Comparison of ENCODE assay signal across 8 mouse cellular contexts in the genomic region with DNA sequence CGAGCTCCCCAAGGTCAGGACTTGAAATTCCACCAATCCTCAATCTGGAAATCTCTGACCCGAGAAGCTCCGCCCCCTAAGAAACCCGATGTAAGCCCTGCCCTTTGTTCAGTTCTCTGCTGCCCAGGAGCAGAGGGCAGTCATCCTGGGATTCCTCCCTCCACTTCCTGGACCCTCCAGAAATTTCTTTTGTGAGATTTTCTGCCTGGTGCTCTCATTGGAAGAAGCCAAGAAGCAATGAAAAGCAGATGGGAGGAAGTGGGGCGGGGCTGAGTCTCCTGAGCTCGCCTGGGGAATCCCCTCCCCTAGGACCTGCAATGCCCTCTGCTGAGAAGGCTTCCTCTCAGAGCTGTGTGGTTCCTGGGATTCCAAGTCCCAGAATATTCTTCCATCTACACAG. TPM values are rescaled to one million over a fixed set of nuclear protein-coding genes. Genes with fewer than 3 reads are reported as not detected.
A peak's percentile ranks its signal among the peaks of the same experiment; 100 is the strongest.
DNase-seq lines count a peak whose midpoint lies in the region.

No protein-coding gene starts in this region.

- peak; percentile 25 for DNase-seq in ovary, postnatal 14 days (ENCODE audit: low spot score)
- no peak for DNase-seq in ovary, adult 18-20 months (ENCODE audit: low spot score)
- peak; percentile 60 for DNase-seq in embryo, embryonic 9.5 days (ENCODE audit: extremely low spot score)
- DNase-seq in induced T-regulatory cell, adult 2 months (ENCODE audit: low read depth): peak; percentile 84
- peak; percentile 64 for DNase-seq in lung, postnatal 10 days
- peak; percentile 40 for DNase-seq in thymus, postnatal 0 days (ENCODE audit: low spot score)
- no peak for DNase-seq in frontal cortex, postnatal 10 days (ENCODE audit: low spot score in 2 of 2)
- DNase-seq in layer of hippocampus, adult 8-10 months (ENCODE audit: low spot score in 2 of 2): no peak

RNA-seq across cellular contexts. Expression of a gene that starts 2.9 kb away (rescaled TPM):
- 2.4 and 3.2 TPM in 2 replicates for polyA plus RNA-seq in thymus, postnatal 0 days (2015; fragmentation: Nextera tagmentation; extraction: Ambion mirVana)
- 1 to 10 TPM; 2.3 to 5.1 (median 3.3) TPM for total RNA-seq in layer of hippocampus, adult 8-10 months (2022)

RNA-seq across cellular contexts. Expression of a gene that starts 13.0 kb away (rescaled TPM):
- 3.8 TPM in 2 replicates for polyA plus RNA-seq in thymus, postnatal 0 days (2015; fragmentation: Nextera tagmentation; extraction: Ambion mirVana)
- total RNA-seq in layer of hippocampus, adult 8-10 months (2022): 1,000 to 10,000 TPM in 3 of 4 experiments, 100 to 1,000 TPM in 1; 993 to 1,113 (median 1,027) TPM

RNA-seq across cellular contexts. Expression of a gene that starts 26.0 kb away (rescaled TPM):
- polyA plus RNA-seq in thymus, postnatal 0 days (2015; fragmentation: Nextera tagmentation; extraction: Ambion mirVana): 8.9 and 9.4 TPM in 2 replicates
- total RNA-seq in layer of hippocampus, adult 8-10 months (2022): 1 to 10 TPM; 3.1 to 7.0 (median 6.0) TPM

RNA-seq across cellular contexts. Expression of a gene that starts 26.1 kb away (rescaled TPM):
- polyA plus RNA-seq in thymus, postnatal 0 days (2015; fragmentation: Nextera tagmentation; extraction: Ambion mirVana): 4.5 and 4.7 TPM in 2 replicates
- total RNA-seq in layer of hippocampus, adult 8-10 months (2022): 100 to 1,000 TPM; 138 to 158 (median 147) TPM

RNA-seq across cellular contexts. Expression of a gene that starts 26.6 kb away (rescaled TPM):
- polyA plus RNA-seq in thymus, postnatal 0 days (2015; fragmentation: Nextera tagmentation; extraction: Ambion mirVana): not detected in 2 replicates
- total RNA-seq in layer of hippocampus, adult 8-10 months (2022): 1 to 10 TPM in 1 of 4 experiments, not detected in 3; 5.1 TPM

Comparison
In these comparisons a context has a peak if more than half of its experiments do, and no peak if none do; other contexts are left out.
1. DNase-seq: peak in ovary, postnatal 14 days (single experiment), embryo, embryonic 9.5 days (single experiment), induced T-regulatory cell, adult 2 months (single experiment), lung, postnatal 10 days (single experiment) and thymus, postnatal 0 days (single experiment); none in ovary, adult 18-20 months (single experiment), frontal cortex, postnatal 10 days (0 of 2) and layer of hippocampus, adult 8-10 months (0 of 2).